Mouse (Mus musculus) Patski (cell line): ENCODE data around the gene Snx8. TPM values are rescaled to one million over a fixed set of nuclear protein-coding genes. Genes with fewer than 3 reads are reported as not detected.
A peak's percentile ranks its signal among the peaks of the same experiment; 100 is the strongest.

Experiments
- ATAC-seq: fragments of 100-300 bp; one replicate; pipeline ENCODE4 v1.8.0; 2021
- CTCF ChIA-PET: fragments of 350-600 bp; sonication (Branson Sonifier 250); formaldehyde crosslinking; loops from one replicate; lab custom pipeline; 2022; ENCODE audit warnings: inconsistent platforms; lab: Charles Lee
- POLR2A ChIA-PET: fragments of 350-600 bp; sonication (Branson Sonifier 250); formaldehyde crosslinking; loops from one replicate; lab custom pipeline; 2022; ENCODE audit warnings: antibody characterized with exemption, inconsistent platforms; lab: Charles Lee
- DNase-seq: peaks from one replicate; pipeline ENCODE4 v3.0.0-alpha.2; 2011; ENCODE audit warnings: low read depth, low spot score
- H3K27me3 ChIP-seq: fragments of 371-371 bp; one replicate; pipeline ENCODE4 v1.5.1; 2021
- CTCF ChIP-seq: fragments of 100-300 bp; IDR thresholded peaks from one replicate; pipeline ENCODE4 v1.5.1; 2021
- in situ Hi-C: fragments of 300-500 bp; cut with MboI; formaldehyde crosslinking; loops from 3 replicates; pipeline ENCODE4 v1.11.1; 2018; ENCODE audit warnings: low pct_unique_long_range_greater_than_20kb, mixed read lengths
- polyA plus RNA-seq: library from polyadenylated mRNA; unstranded; gene quantifications from one replicate; pipeline ENCODE4 v1.2.3, GENCODE M21; 2021

The Snx8 gene
- polyA plus RNA-seq = 26.3 TPM

DNA sequence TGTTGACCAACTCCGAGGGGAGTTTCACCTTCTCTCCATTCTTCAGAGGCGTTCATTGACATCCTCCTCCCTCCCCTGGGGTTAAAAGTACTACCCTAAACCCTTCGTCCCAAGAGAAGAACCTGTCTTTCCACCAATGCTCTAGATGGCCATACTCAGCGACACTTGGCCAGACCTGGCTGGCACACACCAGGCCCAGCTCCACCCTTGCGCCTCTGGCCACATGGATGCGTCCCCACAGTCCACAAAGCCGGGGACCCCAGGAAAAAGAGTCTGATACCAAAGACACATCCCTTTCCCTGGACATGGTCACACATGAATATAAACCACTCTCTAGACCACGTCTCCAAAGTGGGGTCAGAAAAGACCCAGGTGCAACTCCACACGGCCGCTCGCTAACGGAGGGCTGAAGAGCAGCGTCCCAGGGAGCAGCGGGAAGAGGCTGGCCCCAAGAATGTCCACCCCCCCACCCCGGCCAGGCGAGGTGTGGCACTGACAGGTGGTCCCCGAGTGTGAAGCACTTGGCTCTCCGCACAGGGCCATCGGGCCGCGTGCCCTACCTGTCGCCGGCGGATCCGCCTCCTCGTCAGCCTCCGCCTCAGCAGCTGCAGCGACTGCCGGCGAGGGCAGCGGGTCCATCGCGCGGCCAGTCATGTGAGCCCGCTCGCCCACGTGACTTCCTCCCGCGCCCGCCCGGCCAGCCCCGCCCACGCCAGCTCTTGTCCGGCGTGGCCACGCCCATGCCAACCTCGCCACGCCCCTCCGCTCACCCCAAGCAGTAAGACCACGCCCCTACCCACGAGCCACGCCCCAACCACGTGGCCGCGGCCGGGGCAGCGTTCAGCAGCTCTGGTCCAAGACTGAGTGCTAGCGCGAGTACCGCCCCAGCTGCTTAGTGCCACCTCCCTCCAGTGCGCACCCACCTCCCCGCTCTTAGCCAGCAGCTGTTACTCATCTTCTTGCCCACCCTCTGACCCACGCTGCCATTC is at the start of gene Snx8:
Gene Snx8 (minus strand): TSS at position 675 of the 989 bp plus-strand sequence.
- TF ChIP-seq CTCF = no peak
- ChIA-PET CTCF (interaction anchor here (1.0 to 1.7 kb wide), 3 partner anchors 8 to 57 kb away, joined by 3 to 7 read pairs (median 5); partner anchors contain the start of gene Mrm2), POLR2A (interaction anchor here (0.8 to 1.4 kb wide), 2 partner anchors 15 to 57 kb away, joined by 3 read pairs; partner anchors contain the start of gene Mrm2)
- peak; percentile 78 for ATAC-seq
- no peaks in the 10 kb centered on the region for H3K27me3 ChIP-seq
- DNase-seq = peak; percentile 76
- in situ Hi-C loops = no loop called here

DNA sequence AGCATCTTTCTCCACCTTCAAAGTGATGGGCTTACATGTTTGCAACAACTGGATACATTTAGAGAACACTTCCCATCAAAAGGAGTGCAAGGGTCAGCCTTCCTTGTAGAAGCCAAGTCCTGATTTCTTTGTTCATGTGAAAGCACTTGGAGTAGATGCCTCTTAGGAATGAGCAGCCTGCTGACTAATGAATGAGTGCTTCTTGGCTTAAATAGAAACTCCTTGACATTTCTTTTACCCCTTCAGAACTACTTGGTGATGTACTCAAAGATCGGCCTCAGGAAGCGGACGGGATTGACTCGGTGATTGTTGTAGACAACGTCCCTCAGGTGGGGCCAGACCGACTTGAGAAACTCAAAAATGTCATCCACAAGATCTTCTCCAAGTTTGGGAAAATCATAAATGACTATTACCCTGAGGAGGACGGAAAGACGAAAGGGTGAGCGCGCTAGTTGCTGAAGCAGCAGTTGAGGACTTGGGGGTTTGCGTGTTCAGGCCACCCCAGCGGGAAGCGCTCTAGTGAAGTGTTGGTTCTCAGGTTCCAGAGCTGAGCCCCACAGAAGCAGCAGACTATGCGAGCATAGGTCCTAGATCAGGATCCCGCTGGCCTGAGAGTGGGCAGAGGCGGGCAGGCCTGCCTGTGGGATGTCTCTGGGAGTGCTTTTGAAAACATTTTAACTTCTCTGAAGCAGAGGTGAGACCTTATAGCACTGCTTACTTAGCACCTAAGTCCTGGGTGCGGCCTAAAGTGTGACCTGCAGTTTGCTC is 36.1 kb upstream of the Snx8 start:
- DNase-seq (no peak), ATAC-seq (no peak)
- ChIA-PET POLR2A (no interaction called here), CTCF (no interaction called here)
- in situ Hi-C loops = no loop called here
- TF ChIP-seq CTCF = no peak
- no peaks in the 10 kb centered on the region for H3K27me3 ChIP-seq

- in situ Hi-C loops = no loop called here
- no peak for DNase-seq
Observed at GRCm38 (mm10) chr5:140420616-140421015, 31.6 kb upstream of the Snx8 start.

DNA sequence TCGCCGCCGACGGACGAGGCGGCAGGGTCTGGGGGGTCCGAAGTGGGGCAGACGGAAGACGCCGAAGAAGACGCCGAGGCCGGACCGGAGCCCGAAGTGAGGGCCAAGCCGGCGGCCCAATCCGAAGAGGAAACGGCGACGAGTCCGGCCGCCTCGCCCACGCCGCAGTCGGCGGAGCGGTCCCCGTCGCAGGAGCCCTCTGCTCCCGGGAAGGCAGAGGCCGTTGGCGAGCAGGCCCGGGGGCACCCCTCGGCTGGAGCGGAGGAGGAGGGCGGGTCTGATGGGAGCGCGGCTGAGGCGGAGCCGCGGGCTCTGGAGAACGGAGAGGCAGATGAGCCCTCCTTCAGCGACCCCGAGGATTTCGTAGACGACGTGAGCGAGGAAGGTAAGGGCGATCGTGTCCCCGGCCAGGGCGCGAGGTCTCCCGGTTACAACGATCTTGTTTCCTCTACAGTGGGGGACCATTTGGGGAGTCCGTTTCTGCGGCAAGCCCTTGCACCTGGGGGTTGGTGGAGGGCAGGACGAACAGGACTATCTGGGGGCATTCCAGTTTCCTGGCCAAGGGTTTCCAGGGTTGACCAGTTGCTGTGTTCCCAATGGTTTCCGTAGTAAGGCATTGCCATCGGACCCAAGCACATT is 30.5 kb upstream of the Snx8 start:
- TF ChIP-seq CTCF = no peak
- ChIA-PET CTCF (no interaction called here), POLR2A (interaction anchor here (0.6 to 1.3 kb wide), 2 partner anchors 22 to 46 kb away, joined by 3 to 5 read pairs; no protein-coding TSS in a partner anchor)
- in situ Hi-C loops = no loop called here
- no peak for DNase-seq
- ATAC-seq = peak; percentile 38
- H3K27me3 ChIP-seq = no peaks in the 10 kb centered on the region

More at GRCm38 (mm10) chr5:140420616-140421015, 31.6 kb upstream of the Snx8 start:
- ChIA-PET POLR2A (no interaction called here), CTCF (interaction anchor here (1.3 kb wide), 1 partner anchor 14 kb away, joined by 3 read pairs; no protein-coding TSS in a partner anchor)
- ATAC-seq = no peak
- no peak for TF ChIP-seq CTCF
- H3K27me3 ChIP-seq = no peaks in the 10 kb centered on the region

GRCm38 (mm10) chr5:140418489-140419441 is 29.7 kb upstream of the Snx8 start, which contains the start of gene Eif3b:
Gene Eif3b (plus strand): TSS chr5:140419328.
- POLR2A ChIA-PET = interaction anchor here (0.6 to 1.5 kb wide), 5 partner anchors 21 to 1243 kb away, joined by 3 to 5 read pairs (median 3); no protein-coding TSS in a partner anchor
- peak; percentile 98 for DNase-seq
- CTCF ChIA-PET = interaction anchor here (1.0 to 1.5 kb wide), 2 partner anchors 60 to 83 kb away, joined by 3 to 4 read pairs; no protein-coding TSS in a partner anchor
- TF ChIP-seq CTCF = no peak
- ATAC-seq = peak; percentile 83
- in situ Hi-C loops = no loop called here
- no peaks in the 10 kb centered on the region for H3K27me3 ChIP-seq

DNA sequence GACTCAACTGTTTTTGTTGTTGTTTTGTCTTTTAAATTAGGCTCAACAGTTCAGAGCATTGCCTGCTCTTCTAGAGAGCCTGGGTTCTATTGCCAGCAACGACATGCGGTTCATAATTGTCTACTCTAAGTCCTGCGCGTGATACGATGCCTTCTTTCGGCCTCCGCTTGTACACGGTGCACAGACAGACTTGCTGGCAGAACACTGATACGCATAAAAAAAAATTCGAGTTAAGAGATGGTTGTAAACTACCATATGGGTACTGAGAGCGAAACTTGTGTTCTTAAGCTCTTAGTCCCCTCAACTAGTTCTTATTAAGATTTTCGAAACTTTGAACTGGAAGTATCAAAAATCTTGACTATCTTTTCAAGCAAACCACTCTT is 29.0 kb upstream of the Snx8 start:
- in situ Hi-C loops = no loop called here
- no peak for TF ChIP-seq CTCF
- no peaks in the 10 kb centered on the region for H3K27me3 ChIP-seq
- DNase-seq (no peak), ATAC-seq (no peak)
- ChIA-PET POLR2A (interaction anchor here (0.6 to 1.5 kb wide), 5 partner anchors 20 to 1244 kb away, joined by 3 to 8 read pairs (median 3); no protein-coding TSS in a partner anchor), CTCF (interaction anchor here (1.0 to 1.5 kb wide), 2 partner anchors 59 to 82 kb away, joined by 3 to 4 read pairs; no protein-coding TSS in a partner anchor)

GRCm38 (mm10) chr5:140414647-140415046 is 25.6 kb upstream of the Snx8 start:
- no peak for DNase-seq
- CTCF ChIA-PET = interaction anchor here (0.6 to 3.5 kb wide), 6 partner anchors 8 to 125 kb away, joined by 3 to 14 read pairs (median 4); no protein-coding TSS in a partner anchor
- no peak for ATAC-seq
- TF ChIP-seq CTCF = no peak
- no peaks in the 10 kb centered on the region for H3K27me3 ChIP-seq
- POLR2A ChIA-PET = interaction anchor here (0.8 kb wide), 1 partner anchor 122 kb away, joined by 3 read pairs; no protein-coding TSS in a partner anchor
- in situ Hi-C loops = loop anchor here (5.0 kb wide), 1 partner anchor 582 kb away; no protein-coding TSS in a partner anchor

DNA sequence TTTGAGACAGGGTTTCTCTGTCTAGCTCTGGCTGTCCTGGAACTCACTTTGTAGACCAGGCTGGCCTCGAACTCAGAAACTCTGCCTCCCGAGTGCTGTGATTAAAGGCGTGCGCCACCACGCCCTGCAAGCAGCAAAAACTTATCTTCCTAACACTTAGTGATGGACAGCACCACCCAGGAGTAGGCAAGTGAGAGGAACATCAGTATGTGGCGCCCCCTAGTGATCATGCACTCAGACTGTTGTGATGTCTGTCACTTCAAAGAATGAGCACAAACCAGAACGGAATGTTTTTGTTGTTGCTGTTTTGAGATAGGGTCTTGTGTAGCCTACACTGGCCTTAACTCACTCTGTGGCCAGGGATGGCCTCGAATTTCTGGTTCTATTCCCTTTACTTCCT is 22.3 kb upstream of the Snx8 start:
- ChIA-PET CTCF (no interaction called here), POLR2A (no interaction called here)
- in situ Hi-C loops = loop anchor here (5.0 kb wide), 1 partner anchor 579 kb away; no protein-coding TSS in a partner anchor
- DNase-seq = no peak
- TF ChIP-seq CTCF = peak; percentile 84
- ATAC-seq = no peak
- no peaks in the 10 kb centered on the region for H3K27me3 ChIP-seq
